Mouse (Mus musculus): ENCODE measurements around the gene Gng12. TPM values are rescaled to one million over a fixed set of nuclear protein-coding genes. Genes with fewer than 3 reads are reported as not detected.

The Gng12 gene
- polyA plus RNA-seq, 1 experiment from 2014 or later = 165 TPM

- no peak for ATAC-seq
Measured at GRCm38 (mm10) chr6:67010370-67011216, 114.4 kb downstream of the Gng12 start.

GRCm38 (mm10) chr6:67011217-67011518, 115.0 kb downstream of the Gng12 start:
- Histone ChIP-seq H3K36me3 (ENCODE audit: control insufficient read depth, insufficient read depth, low read length) (no peaks in the 10 kb centered on the region), H3K4me1 (ENCODE audit: control insufficient read depth, insufficient read depth, low read length) (peaks cover 21% of the 10 kb centered on the region), H3K27me3 (replicated peaks; ENCODE audit: control insufficient read depth, insufficient read depth, low read length) (no peaks in the 10 kb centered on the region), H3K27ac (ENCODE audit: low read length) (no peak overlapping the region), H3K9me3 (ENCODE audit: control insufficient read depth, low read length) (no peaks in the 10 kb centered on the region), H3K4me3 (ENCODE audit: low read length) (no peak overlapping the region), H3K9ac (ENCODE audit: low read depth, low read length) (no peak overlapping the region), H3K4me2 (ENCODE audit: low read depth, low read length) (no peak overlapping the region)
- no peak for ATAC-seq

More at GRCm38 (mm10) chr6:67010370-67011216, 114.4 kb downstream of the Gng12 start:
- 78% methylated on average over 7 of the region's 7 CpGs for WGBS
- peaks cover 20% of the 10 kb centered on the region for H3K4me1 ChIP-seq (ENCODE audit: control insufficient read depth, insufficient read depth, low read length)
- no peak overlapping the region for H3K27ac ChIP-seq (ENCODE audit: low read length)
- no peaks in the 10 kb centered on the region for H3K9me3 ChIP-seq (ENCODE audit: control insufficient read depth, low read length)
- no peak overlapping the region for H3K4me2 ChIP-seq (ENCODE audit: low read depth, low read length)
- H3K9ac ChIP-seq (ENCODE audit: low read depth, low read length) = no peak overlapping the region
- H3K4me3 ChIP-seq (ENCODE audit: low read length) = no peak overlapping the region
- H3K36me3 ChIP-seq (ENCODE audit: control insufficient read depth, insufficient read depth, low read length) = no peaks in the 10 kb centered on the region
- H3K27me3 ChIP-seq (replicated peaks; ENCODE audit: control insufficient read depth, insufficient read depth, low read length) = no peaks in the 10 kb centered on the region

- Histone ChIP-seq H3K4me3 (ENCODE audit: low read length) (no peak overlapping the region), H3K27me3 (replicated peaks; ENCODE audit: control insufficient read depth, insufficient read depth, low read length) (no peaks in the 10 kb centered on the region), H3K9me3 (ENCODE audit: control insufficient read depth, low read length) (no peaks in the 10 kb centered on the region), H3K36me3 (ENCODE audit: control insufficient read depth, insufficient read depth, low read length) (peaks cover 3% of the 10 kb centered on the region; the same call in 1 of the 2 replicates), H3K4me2 (ENCODE audit: low read depth, low read length) (0 out of 2 replicates have a peak overlapping the region, but pooled peaks have one; percentile 26), H3K9ac (ENCODE audit: low read depth, low read length) (peak overlapping the region; percentile 35; the same call in 1 of the 2 replicates), H3K27ac (ENCODE audit: low read length) (peak overlapping the region; percentile 41), H3K4me1 (ENCODE audit: control insufficient read depth, insufficient read depth, low read length) (peaks cover 28% of the 10 kb centered on the region)
- peak; percentile 65 for ATAC-seq
- 70% methylated on average over 6 of the region's 6 CpGs for WGBS
Measured at GRCm38 (mm10) chr6:67013293-67013948, 117.2 kb downstream of the Gng12 start.

- H3K36me3 ChIP-seq (ENCODE audit: control insufficient read depth, insufficient read depth, low read length) = peaks cover 3% of the 10 kb centered on the region; the same call in 1 of the 2 replicates
- H3K27ac ChIP-seq (ENCODE audit: low read length) = peak overlapping the region; percentile 41; the same call in 1 of the 2 replicates
- H3K4me1 ChIP-seq (ENCODE audit: control insufficient read depth, insufficient read depth, low read length) = peaks cover 28% of the 10 kb centered on the region
- no peaks in the 10 kb centered on the region for H3K9me3 ChIP-seq (ENCODE audit: control insufficient read depth, low read length)
- 85% methylated on average over 9 of the region's 9 CpGs for WGBS
- peak; percentile 70 for ATAC-seq
- H3K9ac ChIP-seq (ENCODE audit: low read depth, low read length) = no peak overlapping the region
- no peak overlapping the region for H3K4me2 ChIP-seq (ENCODE audit: low read depth, low read length)
- H3K27me3 ChIP-seq (replicated peaks; ENCODE audit: control insufficient read depth, insufficient read depth, low read length) = no peaks in the 10 kb centered on the region
- H3K4me3 ChIP-seq (ENCODE audit: low read length) = no peak overlapping the region
Measured at GRCm38 (mm10) chr6:67013949-67014678, 117.9 kb downstream of the Gng12 start.

- no peak overlapping the region for H3K9ac ChIP-seq (ENCODE audit: low read depth, low read length)
- no peak overlapping the region for H3K27ac ChIP-seq (ENCODE audit: low read length)
- peaks cover 28% of the 10 kb centered on the region for H3K4me1 ChIP-seq (ENCODE audit: control insufficient read depth, insufficient read depth, low read length)
- no peak overlapping the region for H3K4me3 ChIP-seq (ENCODE audit: low read length)
- peak; percentile 33 for ATAC-seq
- WGBS = 93% methylated on average over 1 of the region's 1 CpGs
- H3K9me3 ChIP-seq (ENCODE audit: control insufficient read depth, low read length) = no peaks in the 10 kb centered on the region
- no peaks in the 10 kb centered on the region for H3K27me3 ChIP-seq (replicated peaks; ENCODE audit: control insufficient read depth, insufficient read depth, low read length)
- H3K36me3 ChIP-seq (ENCODE audit: control insufficient read depth, insufficient read depth, low read length) = peaks cover 3% of the 10 kb centered on the region; the same call in 1 of the 2 replicates
- no peak overlapping the region for H3K4me2 ChIP-seq (ENCODE audit: low read depth, low read length)
Measured at GRCm38 (mm10) chr6:67014679-67015075, 118.5 kb downstream of the Gng12 start.

- Histone ChIP-seq H3K9ac (ENCODE audit: low read depth, low read length) (no peak overlapping the region), H3K4me1 (ENCODE audit: control insufficient read depth, insufficient read depth, low read length) (peaks cover 28% of the 10 kb centered on the region), H3K27ac (ENCODE audit: low read length) (0 out of 2 replicates have a peak overlapping the region, but pooled peaks have one; percentile 45), H3K4me2 (ENCODE audit: low read depth, low read length) (no peak overlapping the region), H3K36me3 (ENCODE audit: control insufficient read depth, insufficient read depth, low read length) (peaks cover 3% of the 10 kb centered on the region; the same call in 1 of the 2 replicates), H3K27me3 (replicated peaks; ENCODE audit: control insufficient read depth, insufficient read depth, low read length) (no peaks in the 10 kb centered on the region), H3K4me3 (ENCODE audit: low read length) (no peak overlapping the region), H3K9me3 (ENCODE audit: control insufficient read depth, low read length) (no peaks in the 10 kb centered on the region)
- 44% methylated on average over 8 of the region's 8 CpGs for WGBS
- ATAC-seq = peak; percentile 57
Measured at GRCm38 (mm10) chr6:67015739-67016519, 119.7 kb downstream of the Gng12 start.

GRCm38 (mm10) chr6:67016520-67017111, 120.4 kb downstream of the Gng12 start:
- H3K4me3 ChIP-seq (ENCODE audit: low read length) = no peak overlapping the region
- H3K9me3 ChIP-seq (ENCODE audit: control insufficient read depth, low read length) = no peaks in the 10 kb centered on the region
- no peak for ATAC-seq
- WGBS = 48% methylated on average over 7 of the region's 7 CpGs
- H3K27me3 ChIP-seq (replicated peaks; ENCODE audit: control insufficient read depth, insufficient read depth, low read length) = no peaks in the 10 kb centered on the region
- H3K36me3 ChIP-seq (ENCODE audit: control insufficient read depth, insufficient read depth, low read length) = peaks cover 3% of the 10 kb centered on the region; the same call in 1 of the 2 replicates
- peaks cover 28% of the 10 kb centered on the region for H3K4me1 ChIP-seq (ENCODE audit: control insufficient read depth, insufficient read depth, low read length)
- no peak overlapping the region for H3K4me2 ChIP-seq (ENCODE audit: low read depth, low read length)
- peak overlapping the region; percentile 45; the same call in 1 of the 2 replicates for H3K27ac ChIP-seq (ENCODE audit: low read length)
- no peak overlapping the region for H3K9ac ChIP-seq (ENCODE audit: low read depth, low read length)

GRCm38 (mm10) chr6:67018365-67018764, 122.2 kb downstream of the Gng12 start:
- no peaks in the 10 kb centered on the region for H3K27me3 ChIP-seq (replicated peaks; ENCODE audit: control insufficient read depth, insufficient read depth, low read length)

More at GRCm38 (mm10) chr6:67018365-67018764, 122.2 kb downstream of the Gng12 start:
- H3K9ac ChIP-seq (ENCODE audit: low read depth, low read length) = no peak overlapping the region
- H3K9me3 ChIP-seq (ENCODE audit: control insufficient read depth, low read length) = no peaks in the 10 kb centered on the region
- WGBS = 76% methylated on average over 4 of the region's 4 CpGs
- H3K27ac ChIP-seq (ENCODE audit: low read length) = no peak overlapping the region
- H3K4me2 ChIP-seq (ENCODE audit: low read depth, low read length) = no peak overlapping the region
- H3K4me3 ChIP-seq (ENCODE audit: low read length) = no peak overlapping the region
- ATAC-seq = no peak
- H3K36me3 ChIP-seq (ENCODE audit: control insufficient read depth, insufficient read depth, low read length) = peaks cover 3% of the 10 kb centered on the region; the same call in 1 of the 2 replicates
- H3K4me1 ChIP-seq (ENCODE audit: control insufficient read depth, insufficient read depth, low read length) = peaks cover 24% of the 10 kb centered on the region
